Comparison of ENCODE assay signal across 17 mouse cellular contexts in genomic region chr14:18500249-18500832, GRCm38 (mm10).
DNase-seq lines count a peak whose midpoint lies in the region; ATAC-seq and TF ChIP-seq lines count a peak whose summit lies in the region.
"Had no signal": no experiment of that assay in that cellular context is flagged by ENCODE, and none has a peak within 500 bp of the region (broad histone marks: within the 10 kb centered on the region; RNA-seq: fewer than 3 reads in every experiment).

No protein-coding gene starts in this region.

- no peaks in the 10 kb centered on the region for H3K36me3 ChIP-seq in midbrain, postnatal 0 days (ENCODE audit: insufficient read depth, low read length)
- H3K36me3 ChIP-seq in midbrain, embryonic 13.5 days = no peaks in the 10 kb centered on the region
- H3K36me3 ChIP-seq in forebrain, embryonic 14.5 days (ENCODE audit: control insufficient read depth, insufficient read depth, low read length) = no peaks in the 10 kb centered on the region
- H3K36me3 ChIP-seq: embryonic facial prominence, embryonic 15.5 days; limb, embryonic 10.5 days; liver, embryonic 13.5 days; midbrain, embryonic 10.5 days had no signal

- no peak for DNase-seq in frontal cortex, postnatal 14 days (ENCODE audit: low spot score in 2 of 2)
- DNase-seq in midbrain, postnatal 0 days (ENCODE audit: low spot score) = peak; percentile 44
- DNase-seq in forebrain, embryonic 14.5 days (ENCODE audit: low spot score) = peak; percentile 45
- peak; percentile 10 for DNase-seq in mesoderm, embryonic 11.5 days (ENCODE audit: low read depth, low spot score)
- DNase-seq: adrenal gland, postnatal 10 days; kidney, postnatal 10 days; liver, embryonic 13.5 days had no signal

- no peak overlapping the region for H3K4me3 ChIP-seq in midbrain, postnatal 0 days (ENCODE audit: low read depth, low read length)
- no peak overlapping the region for H3K4me3 ChIP-seq in midbrain, embryonic 13.5 days (replicated peaks)
- no peak overlapping the region for H3K4me3 ChIP-seq in forebrain, embryonic 14.5 days (ENCODE audit: low read depth, low read length)
- H3K4me3 ChIP-seq: embryonic facial prominence, embryonic 15.5 days; limb, embryonic 10.5 days; liver, embryonic 13.5 days; midbrain, embryonic 10.5 days; myocyte had no signal

- peak; percentile 97 for ATAC-seq in frontal cortex, adult (ENCODE audit: low TSS enrichment)
- no peak for ATAC-seq in midbrain, postnatal 0 days (ENCODE audit: low FRiP score)
- ATAC-seq in midbrain, embryonic 13.5 days = no peak
- ATAC-seq in forebrain, embryonic 14.5 days = peak; percentile 67
- ATAC-seq in granulocyte monocyte progenitor cell, adult 5-6 weeks (replicated peaks; ENCODE audit: poor library complexity, severe bottlenecking) = no peak
- ATAC-seq in megakaryocyte progenitor cell, adult 5-6 weeks (replicated peaks; ENCODE audit: poor library complexity) = no peak
- ATAC-seq: intestine, postnatal 0 days; lung, postnatal 0 days had no signal

- no peaks in the 10 kb centered on the region for H3K27me3 ChIP-seq in midbrain, postnatal 0 days (ENCODE audit: insufficient read depth, low read length)
- no peaks in the 10 kb centered on the region for H3K27me3 ChIP-seq in midbrain, embryonic 13.5 days
- H3K27me3 ChIP-seq in forebrain, embryonic 14.5 days (replicated peaks; ENCODE audit: control insufficient read depth, insufficient read depth, low read length) = no peaks in the 10 kb centered on the region
- H3K27me3 ChIP-seq: embryonic facial prominence, embryonic 15.5 days; liver, embryonic 13.5 days had no signal

- H3K27ac ChIP-seq in midbrain, postnatal 0 days (ENCODE audit: low read depth, low read length) = no peak overlapping the region
- H3K27ac ChIP-seq in midbrain, embryonic 13.5 days = no peak overlapping the region
- no peak overlapping the region for H3K27ac ChIP-seq in forebrain, embryonic 14.5 days (ENCODE audit: low read depth, low read length)
- H3K27ac ChIP-seq: embryonic facial prominence, embryonic 15.5 days; limb, embryonic 10.5 days; liver, embryonic 13.5 days; midbrain, embryonic 10.5 days had no signal

- no peaks in the 10 kb centered on the region for H3K9me3 ChIP-seq in midbrain, postnatal 0 days (ENCODE audit: low read length)
- H3K9me3 ChIP-seq in midbrain, embryonic 13.5 days = no peaks in the 10 kb centered on the region
- no peaks in the 10 kb centered on the region for H3K9me3 ChIP-seq in forebrain, embryonic 14.5 days (replicated peaks; ENCODE audit: control insufficient read depth, low read length)
- H3K9me3 ChIP-seq: embryonic facial prominence, embryonic 15.5 days; limb, embryonic 10.5 days; liver, embryonic 13.5 days; midbrain, embryonic 10.5 days had no signal

- no peak overlapping the region for H3K4me2 ChIP-seq in midbrain, postnatal 0 days (ENCODE audit: low read depth, low read length, poor library complexity, severe bottlenecking)
- no peak overlapping the region for H3K4me2 ChIP-seq in midbrain, embryonic 13.5 days (replicated peaks)
- no peak overlapping the region for H3K4me2 ChIP-seq in forebrain, embryonic 14.5 days (ENCODE audit: low read length)
- H3K4me2 ChIP-seq: embryonic facial prominence, embryonic 15.5 days; liver, embryonic 13.5 days had no signal

- no peak for TF ChIP-seq CTCF in midbrain, postnatal 0 days (IDR thresholded peaks at IDR 0.05)

- H3K9ac ChIP-seq in midbrain, postnatal 0 days (replicated peaks; ENCODE audit: low read length, poor library complexity, severe bottlenecking) = no peak overlapping the region
- no peak overlapping the region for H3K9ac ChIP-seq in midbrain, embryonic 13.5 days (replicated peaks)
- no peak overlapping the region for H3K9ac ChIP-seq in forebrain, embryonic 14.5 days (ENCODE audit: low read length)
- H3K9ac ChIP-seq: embryonic facial prominence, embryonic 15.5 days; liver, embryonic 13.5 days had no signal

- no peaks in the 10 kb centered on the region for H3K4me1 ChIP-seq in midbrain, postnatal 0 days (ENCODE audit: insufficient read depth, low read length)
- no peaks in the 10 kb centered on the region for H3K4me1 ChIP-seq in midbrain, embryonic 13.5 days (replicated peaks)
- H3K4me1 ChIP-seq in forebrain, embryonic 14.5 days (ENCODE audit: control insufficient read depth, insufficient read depth, low read length) = no peaks in the 10 kb centered on the region
- H3K4me1 ChIP-seq: embryonic facial prominence, embryonic 15.5 days; limb, embryonic 10.5 days; liver, embryonic 13.5 days; midbrain, embryonic 10.5 days had no signal

Comparison
In these comparisons a context has a peak if more than half of its experiments do, and no peak if none do; other contexts are left out.
1. ATAC-seq: peak in frontal cortex, adult (single experiment) and forebrain, embryonic 14.5 days (single experiment); none in midbrain, postnatal 0 days (single experiment), midbrain, embryonic 13.5 days (single experiment), granulocyte monocyte progenitor cell, adult 5-6 weeks (single experiment) and megakaryocyte progenitor cell, adult 5-6 weeks (single experiment).
2. DNase-seq: peak in midbrain, postnatal 0 days (single experiment), forebrain, embryonic 14.5 days (single experiment) and mesoderm, embryonic 11.5 days (single experiment); none in frontal cortex, postnatal 14 days (0 of 2).